Mouse (Mus musculus) hindbrain, embryonic 14.5 days (tissue): ENCODE data around the gene Kars. TPM values are rescaled to one million over a fixed set of nuclear protein-coding genes. Genes with fewer than 3 reads are reported as not detected.

Source experiments
- ATAC-seq: fragments of 200-750 bp; cut with Nextera tagmentation; 2 replicates; pipeline ENCODE4 v1.8.0; 2017; ENCODE audit warnings: moderate number of reproducible peaks, mild to moderate bottlenecking, moderate TSS enrichment, moderate library complexity; ENCODE audit not compliant: low FRiP score
- DNase-seq: peaks from one replicate; pipeline ENCODE4 v3.0.0-alpha.2; 2015; ENCODE audit warnings: low spot score
- H3K27ac ChIP-seq: fragments of 300-500 bp; sonication (generic); 2 replicates; pipeline ENCODE4 v1.5.1; 2014; ENCODE audit warnings: mild to moderate bottlenecking, moderate library complexity
- H3K27me3 ChIP-seq: fragments of 300-500 bp; sonication (generic); 2 replicates; pipeline ENCODE4 v1.6.1; 2014; ENCODE audit warnings: mild to moderate bottlenecking, low read length, mixed read lengths; ENCODE audit not compliant: control insufficient read depth, insufficient read depth
- H3K36me3 ChIP-seq: fragments of 300-500 bp; sonication (generic); replicated peaks from 2 replicates; pipeline ENCODE4 v1.6.1; 2014; ENCODE audit not compliant: control insufficient read depth, insufficient read depth
- H3K4me1 ChIP-seq: fragments of 300-500 bp; sonication (generic); replicated peaks from 2 replicates; pipeline ENCODE4 v1.6.1; 2014; ENCODE audit warnings: antibody characterized with exemption, low read length, mixed read lengths; ENCODE audit not compliant: control insufficient read depth, insufficient read depth
- H3K4me2 ChIP-seq: fragments of 300-500 bp; sonication (generic); replicated peaks from 2 replicates; pipeline ENCODE4 v1.6.1; 2014; ENCODE audit warnings: mild to moderate bottlenecking, moderate library complexity
- H3K4me3 ChIP-seq: fragments of 300-500 bp; sonication (generic); replicated peaks from 2 replicates; pipeline ENCODE4 v1.5.1; 2014; ENCODE audit warnings: mild to moderate bottlenecking, low read length
- H3K9ac ChIP-seq: fragments of 300-500 bp; sonication (generic); 2 replicates; pipeline ENCODE4 v1.6.1; 2014
- H3K9me3 ChIP-seq: fragments of 300-500 bp; sonication (generic); 2 replicates; pipeline ENCODE4 v1.6.1; 2016; ENCODE audit warnings: low read length; ENCODE audit not compliant: control insufficient read depth
- WGBS: fragments of 180-500 bp; shearing (Covaris S2); extraction: QIAGEN DNeasy Blood & Tissue Kit; methylation state at CpG from one replicate; pipeline ENCODE4 v1.1.7; 2014; 5-methylcytosine and 5-hydroxymethylcytosine counted together
- polyA plus RNA-seq: library from polyadenylated mRNA; unstranded; fragments of >200 nt; fragmentation: Nextera tagmentation; extraction: Ambion mirVana; gene quantifications from 2 replicates; pipeline ENCODE4 v1.2.1, GENCODE M21; 2014

The Kars gene
- polyA plus RNA-seq, 1 experiment from 2014 or later: 190 TPM

DNA sequence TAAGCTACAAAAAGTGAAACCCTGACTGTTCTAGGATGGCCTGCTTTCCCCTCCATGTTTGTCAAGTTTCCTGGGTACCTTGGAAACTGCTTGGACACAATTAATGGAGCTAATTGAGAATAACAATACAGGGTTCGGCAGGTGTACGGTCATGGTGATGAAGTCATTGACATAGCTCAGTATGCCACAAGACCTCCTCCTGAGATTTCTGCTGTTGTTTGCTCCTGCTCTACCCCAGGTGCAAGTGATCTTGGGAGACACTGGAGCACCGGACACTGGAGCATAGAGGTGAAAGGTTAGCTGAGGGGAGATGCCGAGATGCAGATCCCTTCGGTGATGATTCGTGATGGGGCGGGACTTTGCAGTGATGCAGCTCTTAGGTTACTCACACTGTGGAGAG is 21.9 kb upstream of the Kars start:
- Histone ChIP-seq H3K4me1 (no peaks in the 10 kb centered on the region), H3K27me3 (no peaks in the 10 kb centered on the region), H3K4me2 (no peak overlapping the region), H3K36me3 (no peaks in the 10 kb centered on the region), H3K4me3 (no peak overlapping the region), H3K9me3 (no peaks in the 10 kb centered on the region), H3K27ac (no peak overlapping the region), H3K9ac (no peak overlapping the region)
- 43% methylated on average over 7 of the region's 7 CpGs for WGBS
- no peak for DNase-seq
- ATAC-seq: no peak

DNA sequence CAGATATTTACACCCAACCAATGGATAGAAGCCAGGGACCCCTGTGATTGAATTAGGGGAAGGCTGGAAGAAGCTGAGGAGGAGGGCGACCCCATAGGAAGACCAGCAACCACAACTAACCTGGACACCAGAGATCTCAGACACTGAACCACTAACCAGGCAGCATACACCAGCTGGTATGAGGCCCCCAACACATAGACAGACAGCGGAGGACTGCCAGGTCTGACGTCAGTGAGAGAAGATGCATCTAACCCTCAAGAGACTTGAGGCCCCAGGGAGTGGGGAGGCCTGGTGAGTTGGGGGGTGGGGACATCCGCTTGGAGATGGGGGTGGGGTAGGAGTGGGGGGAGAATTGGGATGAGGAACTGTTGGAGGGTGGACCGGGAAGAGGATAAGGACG is 19.5 kb upstream of the Kars start:
- Histone ChIP-seq H3K9ac (no peak overlapping the region), H3K9me3 (no peaks in the 10 kb centered on the region), H3K36me3 (no peaks in the 10 kb centered on the region), H3K27me3 (no peaks in the 10 kb centered on the region), H3K4me1 (no peaks in the 10 kb centered on the region), H3K27ac (no peak overlapping the region), H3K4me2 (no peak overlapping the region), H3K4me3 (no peak overlapping the region)
- ATAC-seq (no peak), DNase-seq (no peak)
- WGBS: 56% methylated on average over 6 of the region's 6 CpGs

DNA sequence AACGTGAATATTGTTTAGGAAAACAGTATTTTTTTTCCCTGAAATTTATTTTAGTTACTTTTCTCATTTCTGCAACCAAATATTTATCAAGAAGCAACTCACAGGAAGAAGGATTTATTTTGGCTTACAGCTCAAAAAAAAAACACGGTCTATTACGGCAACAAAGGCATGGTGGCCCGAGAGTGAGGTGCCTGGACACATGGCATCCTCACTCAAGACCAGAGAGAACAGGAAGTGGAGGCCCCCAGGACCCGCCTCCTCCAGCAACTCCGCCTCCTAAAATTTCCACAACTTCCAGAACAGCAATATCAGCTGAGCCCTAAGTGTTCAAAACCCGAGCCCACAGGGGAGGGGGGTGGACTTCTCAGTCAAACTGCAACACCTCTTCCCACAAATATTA is 18.3 kb upstream of the Kars start:
- H3K9me3 ChIP-seq: no peaks in the 10 kb centered on the region
- DNase-seq (no peak), ATAC-seq (no peak)
- H3K9ac ChIP-seq: no peak overlapping the region
- 90% methylated on average over 7 of the region's 7 CpGs for WGBS
- no peaks in the 10 kb centered on the region for H3K36me3 ChIP-seq
- no peak overlapping the region for H3K27ac ChIP-seq
- H3K4me3 ChIP-seq: no peak overlapping the region
- H3K4me1 ChIP-seq: no peaks in the 10 kb centered on the region
- H3K4me2 ChIP-seq: no peak overlapping the region
- H3K27me3 ChIP-seq: no peaks in the 10 kb centered on the region

DNA sequence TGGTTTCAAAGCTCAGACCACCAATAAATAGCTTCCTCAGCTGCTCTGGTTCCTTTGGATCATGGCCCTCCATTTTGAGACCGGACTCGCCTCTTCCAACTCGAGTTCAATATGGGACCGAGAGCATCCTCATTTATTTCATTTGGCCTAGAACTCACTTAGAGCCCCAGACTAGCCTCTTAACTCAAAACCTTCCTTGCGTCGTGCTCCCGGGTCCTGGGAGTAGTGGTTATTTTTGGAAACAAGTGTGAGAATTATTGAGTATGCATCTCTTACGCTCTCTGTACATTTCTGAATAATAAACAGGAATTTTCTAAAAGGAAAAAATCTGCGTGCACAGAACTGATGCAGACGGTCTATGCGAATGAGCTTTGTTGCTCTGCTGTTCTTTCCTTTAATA is 3.8 kb upstream of the Kars start, which contains the start of gene Gm6793:
Gm6793 (minus strand) TSS at position 101 of the 400 bp plus-strand sequence.
- peaks cover 19% of the 10 kb centered on the region for H3K4me1 ChIP-seq
- ATAC-seq: no peak
- H3K9ac ChIP-seq: no peak within 1 kb of the TSS
- H3K4me3 ChIP-seq: no peak within 1 kb of the TSS
- H3K9me3 ChIP-seq: no peaks in the 10 kb centered on the region
- no peaks in the 10 kb centered on the region for H3K27me3 ChIP-seq
- peaks cover 48% of the 10 kb centered on the region for H3K36me3 ChIP-seq
- no peak within 1 kb of the TSS for H3K4me2 ChIP-seq
- DNase-seq: no peak
- 96% methylated on average over 11 of the region's 11 CpGs for WGBS
- no peak within 1 kb of the TSS for H3K27ac ChIP-seq

- H3K9me3 ChIP-seq: no peaks in the 10 kb centered on the region
- H3K4me2 ChIP-seq: peak overlapping the region; percentile 89
- ATAC-seq: no peak; the same call in 1 of the 2 replicates
- WGBS: under 1% methylated on average over 39 of the region's 40 CpGs
- peak overlapping the region; percentile 77 for H3K27ac ChIP-seq
- peak overlapping the region; percentile 91 for H3K9ac ChIP-seq
- no peak for DNase-seq
- H3K27me3 ChIP-seq: no peaks in the 10 kb centered on the region
- peaks cover 19% of the 10 kb centered on the region for H3K4me1 ChIP-seq
- peaks cover 17% of the 10 kb centered on the region for H3K36me3 ChIP-seq
- peak overlapping the region; percentile 88 for H3K4me3 ChIP-seq
Measured at GRCm38 (mm10) chr8:112011816-112012242, 706 bp upstream of the Kars start.

DNA sequence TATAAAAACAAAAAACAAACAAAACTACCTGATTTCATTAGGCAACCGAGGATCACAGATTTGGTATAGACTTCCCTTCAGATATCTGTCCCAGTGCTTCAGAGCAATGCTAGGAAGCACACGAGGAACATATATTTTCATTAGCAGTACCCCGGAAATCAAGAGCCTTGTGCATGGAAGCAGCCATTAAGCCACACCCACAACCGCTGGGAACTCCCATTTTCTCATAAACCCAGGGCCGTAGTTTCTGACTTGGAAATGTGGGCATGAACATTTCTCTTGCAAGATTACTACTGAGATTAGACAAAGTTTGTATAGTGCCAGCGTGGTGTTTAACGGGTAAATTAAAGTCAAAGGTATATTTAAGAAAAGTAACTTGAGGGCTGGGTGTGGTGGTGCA is 1.6 kb downstream of the Kars start:
- Histone ChIP-seq H3K9ac (no peak overlapping the region), H3K4me1 (peaks cover 19% of the 10 kb centered on the region), H3K27me3 (no peaks in the 10 kb centered on the region), H3K36me3 (peaks cover 13% of the 10 kb centered on the region; the same call in 1 of the 2 replicates), H3K27ac (no peak overlapping the region), H3K4me3 (no peak overlapping the region), H3K9me3 (no peaks in the 10 kb centered on the region), H3K4me2 (no peak overlapping the region)
- 95% methylated on average over 7 of the region's 7 CpGs for WGBS
- no peak for ATAC-seq
- no peak for DNase-seq

- no peak for DNase-seq
- WGBS: 94% methylated on average over 2 of the region's 2 CpGs
- H3K27ac ChIP-seq: no peak overlapping the region
- no peaks in the 10 kb centered on the region for H3K9me3 ChIP-seq
- no peak overlapping the region for H3K9ac ChIP-seq
- H3K4me2 ChIP-seq: no peak overlapping the region
- no peaks in the 10 kb centered on the region for H3K27me3 ChIP-seq
- no peak overlapping the region for H3K4me3 ChIP-seq
- peaks cover 12% of the 10 kb centered on the region for H3K4me1 ChIP-seq
- peaks cover 32% of the 10 kb centered on the region for H3K36me3 ChIP-seq
- no peak for ATAC-seq
Measured at GRCm38 (mm10) chr8:112007669-112008068, 3.5 kb downstream of the Kars start.

DNA sequence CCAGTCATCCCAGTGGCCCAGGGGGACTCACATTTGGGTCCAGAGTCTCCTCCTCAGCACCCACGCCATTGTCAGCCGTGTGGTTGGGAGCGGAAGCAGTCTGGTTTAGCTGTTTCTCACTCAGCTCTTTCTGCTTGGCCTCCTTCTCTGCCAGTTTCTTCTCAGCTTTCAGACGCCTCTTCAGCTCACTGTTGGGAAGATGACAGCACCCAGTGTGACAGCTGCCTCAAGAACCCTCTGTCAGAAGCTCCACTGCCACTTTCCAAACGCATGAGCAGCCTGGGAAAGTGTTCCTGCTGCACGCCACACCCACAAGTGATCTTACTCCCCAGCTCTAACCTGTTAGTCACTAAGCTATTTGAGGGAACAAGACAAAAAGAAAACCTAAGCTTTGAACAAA is 5.5 kb downstream of the Kars start:
- peaks cover 7% of the 10 kb centered on the region for H3K4me1 ChIP-seq
- H3K27me3 ChIP-seq: no peaks in the 10 kb centered on the region
- 96% methylated on average over 6 of the region's 6 CpGs for WGBS
- no peak for DNase-seq
- H3K36me3 ChIP-seq: peaks cover 52% of the 10 kb centered on the region
- no peak overlapping the region for H3K4me2 ChIP-seq
- no peak for ATAC-seq
- no peak overlapping the region for H3K27ac ChIP-seq
- H3K4me3 ChIP-seq: no peak overlapping the region
- no peaks in the 10 kb centered on the region for H3K9me3 ChIP-seq
- H3K9ac ChIP-seq: no peak overlapping the region

DNA sequence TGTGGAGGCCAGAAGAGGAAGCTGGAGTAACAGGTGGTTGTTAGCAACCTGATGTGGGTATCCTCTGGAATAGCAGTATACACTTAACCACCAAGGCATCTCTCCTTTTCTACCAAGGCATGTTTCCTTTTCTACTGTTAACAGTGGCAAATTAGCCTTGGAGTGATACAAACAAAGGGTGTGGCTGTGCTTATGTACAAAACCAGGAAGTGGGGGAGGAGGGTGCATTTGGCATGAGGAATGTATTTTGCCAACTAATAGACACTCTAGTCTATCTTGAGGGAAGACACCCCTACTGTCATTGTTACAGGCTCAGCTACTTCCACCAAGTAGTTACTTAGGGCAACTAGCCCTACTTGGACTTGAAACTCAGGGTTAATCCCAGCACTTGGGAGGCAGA is 6.4 kb downstream of the Kars start:
- H3K9me3 ChIP-seq: no peaks in the 10 kb centered on the region
- peaks cover 61% of the 10 kb centered on the region for H3K36me3 ChIP-seq
- no peak for ATAC-seq
- H3K4me3 ChIP-seq: no peak overlapping the region
- H3K9ac ChIP-seq: no peak overlapping the region
- no peaks in the 10 kb centered on the region for H3K27me3 ChIP-seq
- H3K4me2 ChIP-seq: no peak overlapping the region
- DNase-seq: no peak
- H3K4me1 ChIP-seq: no peaks in the 10 kb centered on the region
- H3K27ac ChIP-seq: no peak overlapping the region

DNA sequence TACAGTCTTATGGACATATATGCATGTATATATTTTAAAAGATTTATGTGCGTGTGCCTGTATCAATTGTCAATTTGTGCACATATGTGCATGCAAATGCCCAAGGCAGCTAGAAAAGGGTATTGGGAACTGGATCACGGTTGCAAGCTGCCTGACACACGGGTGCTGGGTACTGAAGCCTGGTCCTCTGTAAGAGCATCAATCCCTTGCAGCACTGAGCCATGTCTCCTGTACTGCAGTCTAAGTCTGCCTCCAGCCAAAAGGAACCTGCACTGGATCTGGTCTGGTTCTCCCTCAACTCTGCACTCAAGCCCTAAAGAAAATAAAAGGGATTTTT is 18.5 kb downstream of the Kars start:
- Histone ChIP-seq H3K4me3 (no peak overlapping the region), H3K36me3 (peaks cover 65% of the 10 kb centered on the region), H3K27ac (no peak overlapping the region), H3K4me1 (peaks cover 5% of the 10 kb centered on the region; the same call in 1 of the 2 replicates), H3K9ac (no peak overlapping the region), H3K27me3 (no peaks in the 10 kb centered on the region), H3K4me2 (peak overlapping the region; percentile 71; the same call in 1 of the 2 replicates), H3K9me3 (no peaks in the 10 kb centered on the region)
- ATAC-seq: no peak
- DNase-seq: no peak
- WGBS: 71% methylated on average over 3 of the region's 3 CpGs
